Mouse (Mus musculus): ENCODE results near the gene Gm17374.
A peak's percentile ranks its signal among the peaks of the same experiment; 100 is the strongest.
"Not testable (repeated sequence)": the region's sequence is repeated elsewhere in the genome, so short reads cannot be mapped to it uniquely, and the experiment has no call there.

The Gm17374 gene

DNA sequence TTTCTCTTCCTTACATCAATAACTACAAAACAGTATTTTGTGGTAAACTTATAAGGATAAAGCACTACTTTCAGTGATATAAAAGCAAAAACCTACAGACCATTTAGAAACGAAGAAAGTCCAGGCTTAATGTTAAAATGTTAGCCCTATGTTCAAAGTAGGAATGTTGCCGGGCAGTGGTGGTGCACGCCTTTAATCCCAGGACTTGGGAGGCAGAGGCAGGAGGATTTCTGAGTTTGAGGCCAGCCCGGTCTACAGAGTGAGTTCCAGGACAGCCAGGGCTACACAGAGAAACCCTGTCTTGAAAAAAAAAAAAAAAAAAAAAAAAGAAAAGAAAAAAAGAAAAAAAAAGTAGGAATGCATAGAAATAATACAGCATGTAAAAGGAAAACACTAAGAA, at the start of gene Gm17374:
Gene Gm17374 (plus strand): TSS at position 301 of the 400 bp plus-strand sequence.
- DNase-seq (ENCODE audit: low spot score): not testable (repeated sequence)

- DNase-seq (ENCODE audit: low spot score): no peak
These were observed 46.9 kb upstream of the Gm17374 start for GRCm38 (mm10) chr2:140104951-140105350.

- no peak for DNase-seq (ENCODE audit: low spot score)
These were observed 44.2 kb upstream of the Gm17374 start for GRCm38 (mm10) chr2:140107641-140108040.

DNA sequence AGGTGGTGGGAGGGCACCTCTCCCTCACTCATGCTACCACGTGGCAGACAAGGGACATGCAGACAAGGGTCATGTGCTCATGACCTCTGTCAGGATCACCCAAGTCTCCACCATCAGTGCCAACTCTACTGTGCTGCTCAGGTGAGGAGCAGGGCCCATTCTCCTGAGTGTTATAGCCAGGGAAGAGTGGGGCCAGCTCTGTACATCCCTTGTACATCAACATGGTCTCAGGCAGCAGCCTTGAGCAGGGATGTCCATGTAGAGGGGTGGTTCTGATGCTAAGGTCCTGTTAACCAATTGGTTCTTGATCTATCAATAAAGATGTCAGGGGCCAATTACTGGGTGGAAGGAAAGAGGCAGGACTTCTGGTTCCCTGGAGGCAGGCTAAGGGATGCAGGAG, 42.9 kb upstream of the Gm17374 start:
- no peak for DNase-seq (ENCODE audit: low spot score)

GRCm38 (mm10) chr2:140113851-140114250, 38.0 kb upstream of the Gm17374 start:
- no peak for DNase-seq (ENCODE audit: low spot score)

DNA sequence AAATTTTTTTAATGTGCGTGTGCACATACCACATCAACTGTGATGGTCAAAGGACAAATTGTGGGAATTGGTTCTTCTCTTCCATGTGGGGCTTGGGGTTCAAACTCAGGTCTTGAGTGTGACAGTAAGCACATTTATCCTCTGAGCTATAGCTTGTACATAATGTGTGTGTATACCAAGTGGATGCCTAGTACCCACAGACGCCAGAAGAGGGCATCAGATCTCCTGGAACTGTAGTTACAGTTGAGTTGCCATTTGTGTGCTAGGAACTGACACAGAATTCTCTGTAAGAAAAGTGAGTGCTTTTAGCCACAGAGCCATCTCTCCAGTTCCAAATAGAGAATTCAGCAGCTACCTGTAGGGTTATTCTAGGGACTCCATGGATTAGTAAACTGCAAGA, 26.3 kb upstream of the Gm17374 start:
- DNase-seq (ENCODE audit: low spot score): no peak

DNA sequence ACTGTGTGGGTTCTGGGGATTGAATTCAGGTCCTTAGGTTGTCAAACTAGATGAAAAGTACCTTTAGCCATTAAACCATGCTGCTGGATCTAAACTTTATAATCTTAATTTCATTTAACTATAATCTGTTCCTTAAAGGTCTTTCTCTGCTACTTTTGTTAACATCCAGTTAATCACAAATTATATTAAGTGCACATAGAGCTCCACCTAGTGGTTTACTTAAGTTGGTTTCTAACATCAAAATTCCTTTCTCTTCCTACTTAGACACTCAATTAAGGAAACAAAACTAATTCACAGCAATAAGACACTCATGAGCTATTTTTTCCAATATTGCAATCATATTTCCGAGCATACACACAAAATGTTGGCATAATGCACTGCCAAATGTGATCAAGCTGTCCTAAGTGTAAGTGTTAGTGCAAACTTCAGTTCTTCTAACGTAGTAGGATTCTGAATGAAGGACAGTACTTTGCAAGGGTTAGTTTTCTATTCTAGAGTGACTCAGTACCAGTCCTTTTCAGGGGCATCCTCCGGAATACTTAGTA, 7.4 kb downstream of the Gm17374 start:
- no peak for DNase-seq (ENCODE audit: low spot score)

GRCm38 (mm10) chr2:140163351-140163854, 11.6 kb downstream of the Gm17374 start:
- DNase-seq (ENCODE audit: low spot score): no peak

DNA sequence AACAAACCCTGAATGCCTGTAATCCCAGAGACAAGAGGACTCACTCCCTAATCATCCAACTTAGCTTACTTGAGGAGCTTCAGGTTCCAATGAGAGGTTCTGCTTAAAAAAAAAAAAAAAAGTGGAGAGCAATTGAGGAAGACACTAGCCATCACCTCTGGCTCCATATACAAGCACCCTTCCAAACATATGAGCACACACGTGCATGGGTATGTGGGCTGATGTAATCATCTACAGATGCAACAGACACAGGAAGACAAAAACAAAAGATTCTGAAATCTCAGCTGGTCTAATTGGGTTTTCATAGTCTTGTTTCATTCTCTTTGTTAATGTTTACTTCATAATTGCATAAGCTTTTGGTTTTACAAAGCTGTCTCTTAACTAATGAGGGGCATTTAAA, 17.2 kb downstream of the Gm17374 start:
- DNase-seq (ENCODE audit: low spot score): no peak

DNA sequence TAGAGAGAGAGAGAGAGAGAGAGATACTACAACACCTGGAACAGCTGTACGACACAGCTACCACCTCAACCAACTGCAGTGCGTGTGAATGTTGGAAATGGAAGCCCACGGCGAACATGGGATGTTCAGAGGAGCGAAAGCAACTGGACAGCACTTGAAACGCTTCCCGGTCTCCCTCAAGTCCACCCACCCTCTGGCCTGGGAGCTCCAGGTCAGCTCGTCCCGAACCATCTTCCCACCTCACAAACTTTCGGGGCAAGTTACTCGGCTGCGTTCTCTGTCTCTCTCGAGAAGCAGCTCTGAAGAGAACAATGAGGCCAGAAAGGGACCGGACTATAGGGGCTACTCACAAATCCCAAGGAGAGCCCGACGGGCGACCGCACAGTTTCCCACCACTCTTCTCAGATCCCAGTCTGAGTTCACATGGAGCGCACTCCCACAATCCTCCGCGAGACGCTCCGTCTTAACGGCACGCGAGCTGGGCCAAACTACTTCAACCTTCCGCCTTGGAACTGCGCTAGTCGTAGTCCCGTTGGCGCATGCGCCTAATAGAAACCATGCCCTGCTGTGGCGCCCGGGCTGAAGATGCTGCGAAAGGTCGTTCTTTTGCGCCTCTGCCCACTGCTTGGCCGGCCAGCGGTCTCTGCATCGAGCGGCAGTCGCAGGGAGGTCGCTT, 18.4 kb downstream of the Gm17374 start, which contains the start of the genes Esf1 and Ndufaf5:
Gene Esf1 (minus strand): TSS at position 438 of the 676 bp plus-strand sequence.
Gene Ndufaf5 (plus strand): TSS at position 523 of the 676 bp plus-strand sequence.
- peak; percentile 89 for DNase-seq (ENCODE audit: low spot score)

DNA sequence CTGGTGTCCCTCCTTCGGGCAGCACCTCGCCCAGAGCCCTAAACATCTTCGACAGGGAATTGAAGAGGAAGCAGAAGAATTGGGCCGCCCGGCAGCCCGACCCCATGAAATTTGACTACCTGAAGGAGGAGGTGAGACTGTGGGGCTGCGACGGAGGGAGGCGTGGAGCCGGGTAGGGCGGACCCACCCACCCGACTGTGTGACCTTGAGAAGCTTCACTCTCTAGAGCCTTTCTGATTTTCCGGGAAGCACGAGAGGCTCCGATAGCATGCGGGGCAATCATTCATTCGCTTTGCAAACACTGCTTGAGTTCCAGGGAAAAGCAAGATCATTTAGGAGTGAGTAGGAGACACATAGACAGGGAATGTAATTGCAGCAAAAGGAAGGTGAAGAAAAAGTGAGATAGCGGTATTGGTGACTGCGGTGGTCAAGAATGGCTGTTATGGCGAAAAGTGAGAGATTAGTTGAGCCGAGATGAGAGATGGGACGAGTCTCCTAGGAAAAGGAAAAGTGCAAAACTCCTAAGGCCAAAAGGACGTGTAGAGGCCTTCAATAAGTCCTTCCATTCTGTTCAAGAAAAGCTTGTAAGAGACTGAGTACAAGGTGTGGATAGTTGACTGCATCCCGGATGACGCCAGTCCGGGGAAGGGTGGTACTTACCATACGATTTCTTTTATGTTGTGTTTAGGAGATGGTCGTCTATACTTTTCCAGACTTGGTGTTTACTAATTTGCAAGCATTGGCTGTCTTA, 19.1 kb downstream of the Gm17374 start:
- no peak for DNase-seq (ENCODE audit: low spot score)

DNA sequence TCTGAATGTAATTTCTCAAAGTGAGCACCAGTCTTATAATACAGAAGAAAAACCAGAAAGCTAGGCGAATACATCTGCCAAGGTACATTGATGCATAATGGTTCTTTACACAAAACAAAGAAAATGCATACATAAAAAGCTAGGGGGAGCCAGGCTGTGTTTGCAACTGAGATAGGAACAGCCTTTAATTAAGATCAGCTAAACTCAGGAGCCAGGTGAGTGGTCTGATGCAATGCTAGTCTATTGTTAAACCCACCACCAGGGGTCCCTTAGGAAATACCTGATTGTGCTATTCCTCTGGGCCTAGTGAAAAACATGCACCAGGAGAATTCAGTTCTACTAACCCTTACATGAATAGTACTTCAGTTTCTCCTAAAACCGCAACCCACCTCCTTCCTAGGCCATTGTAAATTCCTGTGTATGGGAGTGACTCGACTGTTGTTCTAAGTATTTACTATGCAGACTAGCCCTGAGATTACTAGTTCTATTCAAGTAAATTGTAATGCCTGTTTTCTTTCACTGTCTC, 33.9 kb downstream of the Gm17374 start:
- not testable (repeated sequence) for DNase-seq (ENCODE audit: low spot score)

DNA sequence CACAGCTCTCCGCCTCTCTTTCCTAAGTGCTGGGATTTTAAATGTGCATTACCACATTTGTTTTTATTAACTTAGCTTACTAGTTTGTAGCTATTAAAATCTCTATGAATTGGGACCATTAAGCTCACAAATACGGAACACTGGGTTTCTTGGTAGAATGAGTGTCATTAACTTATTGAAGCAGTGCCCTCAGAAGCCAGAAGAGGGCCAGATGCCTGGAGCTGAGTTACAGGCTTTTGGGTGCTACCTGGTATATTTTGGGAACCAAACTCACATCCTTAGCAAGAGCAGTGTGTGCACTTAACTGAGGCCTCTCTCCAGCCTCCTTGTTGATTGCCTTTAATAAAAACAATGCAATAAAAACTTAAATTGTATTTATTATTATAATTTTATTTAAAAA, 48.9 kb downstream of the Gm17374 start:
- DNase-seq (ENCODE audit: low spot score): no peak

- DNase-seq (ENCODE audit: low spot score): no peak
These were observed 50.7 kb downstream of the Gm17374 start for GRCm38 (mm10) chr2:140202573-140202972.

Data from T-cell, adult 2 months (primary cell).